Mouse (Mus musculus): ENCODE data around the gene Lamtor2. TPM values are rescaled to one million over a fixed set of nuclear protein-coding genes. Genes with fewer than 3 reads are reported as not detected.
A peak's percentile ranks its signal among the peaks of the same experiment; 100 is the strongest.

The Lamtor2 gene
- total and polyA plus RNA-seq, 2 experiments from 2014 or later, result 66.0 to 187 TPM

DNA sequence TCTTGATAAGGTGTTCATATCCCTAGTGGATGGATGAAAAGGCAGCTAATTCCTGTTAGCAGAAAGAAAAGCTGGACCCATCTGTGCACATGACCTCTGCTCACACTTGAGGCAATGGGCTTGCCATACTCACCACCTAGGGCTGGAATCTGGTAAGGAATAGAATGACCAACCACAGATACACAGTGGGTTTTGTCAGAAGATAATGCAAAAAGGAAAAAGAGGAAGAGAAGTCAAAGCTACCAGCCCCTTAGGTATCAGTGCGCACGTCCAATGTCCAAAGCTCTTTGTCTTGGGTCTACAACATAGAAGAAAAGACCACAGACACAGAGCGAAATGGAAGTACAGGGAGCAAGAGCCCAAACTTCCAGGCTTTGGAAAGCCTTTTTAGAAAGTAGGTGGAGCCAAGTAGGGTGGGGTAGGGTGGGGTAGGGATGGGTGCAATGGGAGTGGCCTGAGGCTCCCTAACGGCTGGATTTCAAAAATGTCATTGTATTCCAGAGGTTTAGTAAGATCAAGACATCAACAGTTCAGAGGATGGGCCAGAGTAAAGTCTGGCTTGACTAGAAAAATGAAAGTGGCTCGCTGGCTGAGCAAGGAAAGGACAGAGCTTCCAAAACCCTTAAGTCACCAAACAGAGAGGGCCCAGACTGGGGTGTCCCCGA is 51.4 kb downstream of the Lamtor2 start:
- Histone ChIP-seq H3K4me3 (ENCODE audit: low read depth, low read length) (peak overlapping the region; percentile 90), H3K9ac (replicated peaks; ENCODE audit: low read length, poor library complexity, severe bottlenecking) (peak overlapping the region; percentile 87; the same call in 1 of the 2 replicates), H3K9me3 (ENCODE audit: low read length) (no peaks in the 10 kb centered on the region), H3K36me3 (ENCODE audit: insufficient read depth, low read length) (peaks cover 4% of the 10 kb centered on the region; the same call in 1 of the 2 replicates), H3K27ac (ENCODE audit: low read depth, low read length) (0 out of 2 replicates have a peak overlapping the region, but pooled peaks have one; percentile 47), H3K4me2 (ENCODE audit: low read depth, low read length, poor library complexity, severe bottlenecking) (peak overlapping the region; percentile 86), H3K4me1 (ENCODE audit: insufficient read depth, low read length) (peaks cover 9% of the 10 kb centered on the region; the same call in 1 of the 2 replicates), H3K27me3 (ENCODE audit: insufficient read depth, low read length) (no peaks in the 10 kb centered on the region)
- no peak for ATAC-seq (ENCODE audit: low FRiP score)
- no peak for TF ChIP-seq CTCF (IDR thresholded peaks at IDR 0.05)
- WGBS, result 53% methylated on average over 6 of the region's 6 CpGs
- no peak for DNase-seq (ENCODE audit: low spot score)

DNA sequence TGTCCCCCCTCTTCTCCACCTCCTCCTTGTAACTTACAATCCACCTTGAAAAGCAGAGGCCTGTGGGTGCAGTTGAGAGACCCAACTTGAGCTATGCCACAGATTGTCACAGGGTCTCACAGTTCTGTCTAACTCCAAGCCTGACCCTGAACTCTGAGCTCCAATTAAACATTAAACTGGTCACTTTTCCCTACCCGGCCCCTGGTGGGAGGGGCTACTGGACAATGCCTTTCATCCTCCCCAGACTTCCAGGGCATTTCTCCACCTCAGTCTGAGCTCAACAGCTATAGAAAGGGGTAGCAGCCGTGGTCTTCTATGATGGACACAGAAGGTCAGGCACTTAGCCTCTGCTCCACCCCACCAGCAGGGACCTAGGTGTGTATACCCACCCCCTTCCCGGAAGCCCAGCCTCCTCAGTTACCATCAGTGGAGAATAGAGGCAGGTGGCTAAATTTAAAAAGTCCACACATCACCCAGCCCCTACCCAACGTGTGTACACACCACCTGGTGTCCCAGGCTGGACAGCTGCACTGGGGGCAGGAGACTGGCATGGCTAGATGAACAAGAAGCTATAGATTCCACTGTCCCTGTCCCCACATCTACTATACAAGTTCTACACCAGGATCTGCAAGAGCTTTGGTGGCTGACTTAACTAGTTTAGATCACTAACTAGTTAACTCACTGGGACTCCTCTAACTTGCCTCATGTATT is 52.1 kb downstream of the Lamtor2 start:
- WGBS, result 50% methylated on average over 4 of the region's 4 CpGs
- Histone ChIP-seq H3K4me1 (ENCODE audit: insufficient read depth, low read length) (peaks cover 9% of the 10 kb centered on the region; the same call in 1 of the 2 replicates), H3K27ac (ENCODE audit: low read depth, low read length) (no peak overlapping the region), H3K9me3 (ENCODE audit: low read length) (no peaks in the 10 kb centered on the region), H3K36me3 (ENCODE audit: insufficient read depth, low read length) (peaks cover 4% of the 10 kb centered on the region; the same call in 1 of the 2 replicates), H3K4me2 (ENCODE audit: low read depth, low read length, poor library complexity, severe bottlenecking) (peak overlapping the region; percentile 21), H3K27me3 (ENCODE audit: insufficient read depth, low read length) (no peaks in the 10 kb centered on the region), H3K4me3 (ENCODE audit: low read depth, low read length) (peak overlapping the region; percentile 90; the same call in 1 of the 2 replicates), H3K9ac (replicated peaks; ENCODE audit: low read length, poor library complexity, severe bottlenecking) (no peak overlapping the region)
- TF ChIP-seq CTCF (IDR thresholded peaks at IDR 0.05), result no peak
- DNase-seq (ENCODE audit: low spot score), result no peak
- no peak for ATAC-seq (ENCODE audit: low FRiP score)

- Histone ChIP-seq H3K9me3 (ENCODE audit: low read length) (no peaks in the 10 kb centered on the region), H3K4me2 (ENCODE audit: low read depth, low read length, poor library complexity, severe bottlenecking) (no peak overlapping the region)
- WGBS, result 90% methylated on average over 7 of the region's 7 CpGs
These were observed 52.8 kb downstream of the Lamtor2 start for GRCm38 (mm10) chr3:88500087-88500486.

More at GRCm38 (mm10) chr3:88500087-88500486, 52.8 kb downstream of the Lamtor2 start:
- Histone ChIP-seq H3K4me1 (ENCODE audit: insufficient read depth, low read length) (peaks cover 9% of the 10 kb centered on the region; the same call in 1 of the 2 replicates), H3K9ac (replicated peaks; ENCODE audit: low read length, poor library complexity, severe bottlenecking) (no peak overlapping the region), H3K27me3 (ENCODE audit: insufficient read depth, low read length) (no peaks in the 10 kb centered on the region), H3K36me3 (ENCODE audit: insufficient read depth, low read length) (peaks cover 4% of the 10 kb centered on the region; the same call in 1 of the 2 replicates), H3K27ac (ENCODE audit: low read depth, low read length) (no peak overlapping the region), H3K4me3 (ENCODE audit: low read depth, low read length) (no peak overlapping the region)
- ATAC-seq (ENCODE audit: low FRiP score), result no peak
- no peak for DNase-seq (ENCODE audit: low spot score)
- no peak for TF ChIP-seq CTCF (IDR thresholded peaks at IDR 0.05)

MicroRNAs encoded within 50 kb of the gene (microRNA counts, 519-probe panel; counts per million panel counts)
- 528 counts per million, percentile 58 among the panel's probes with 10 or more counts for microRNA mmu-miR-1905

Small RNA genes lying within 50 kb of the gene (microRNA-seq; reads per million reads assigned to microRNA genes)
- gene Mir1905 (ENCODE audit: borderline number of aligned reads), result not detected

Other genes with a start within 250 kb of the Lamtor2 start
- gene Glmp, start 228.1 kb downstream of the Lamtor2 start, total RNA-seq (2014; rRNA removed), result 28.5 and 39.2 TPM in 2 replicates
- gene Glmp, start 228.1 kb downstream of the Lamtor2 start, polyA plus RNA-seq (2015; fragmentation: Nextera tagmentation; extraction: Ambion mirVana), result 106 and 109 TPM in 2 replicates
- gene Tmem79, start 216.9 kb downstream of the Lamtor2 start, total RNA-seq (2014; rRNA removed), result 0.33 and 0.61 TPM in 2 replicates
- gene Tmem79, start 216.9 kb downstream of the Lamtor2 start, polyA plus RNA-seq (2015; fragmentation: Nextera tagmentation; extraction: Ambion mirVana), result 0.43 and 0.93 TPM in 2 replicates
- gene Smg5, start 216.8 kb downstream of the Lamtor2 start, total RNA-seq (2014; rRNA removed), result 86.7 and 112 TPM in 2 replicates
- 44.2 and 49.4 TPM in 2 replicates for gene Smg5, start 216.8 kb downstream of the Lamtor2 start, polyA plus RNA-seq (2015; fragmentation: Nextera tagmentation; extraction: Ambion mirVana)
- gene Paqr6, start 188.5 kb downstream of the Lamtor2 start, total RNA-seq (2014; rRNA removed), result 4.5 and 13.5 TPM in 2 replicates
- 6.6 and 7.1 TPM in 2 replicates for gene Paqr6, start 188.5 kb downstream of the Lamtor2 start, polyA plus RNA-seq (2015; fragmentation: Nextera tagmentation; extraction: Ambion mirVana)
- 0.38 TPM in 1 of 2 replicates, not detected in the other for gene Bglap3, start 180.3 kb downstream of the Lamtor2 start, total RNA-seq (2014; rRNA removed)
- gene Bglap3, start 180.3 kb downstream of the Lamtor2 start, polyA plus RNA-seq (2015; fragmentation: Nextera tagmentation; extraction: Ambion mirVana), result not detected in 2 replicates
- gene Bglap2, start 174.4 kb downstream of the Lamtor2 start, total RNA-seq (2014; rRNA removed), result not detected in 2 replicates
- gene Bglap2, start 174.4 kb downstream of the Lamtor2 start, polyA plus RNA-seq (2015; fragmentation: Nextera tagmentation; extraction: Ambion mirVana), result 0.51 TPM in 1 of 2 replicates, not detected in the other
- gene Bglap, start 168.6 kb downstream of the Lamtor2 start, total RNA-seq (2014; rRNA removed), result not detected in 2 replicates
- gene Bglap, start 168.6 kb downstream of the Lamtor2 start, polyA plus RNA-seq (2015; fragmentation: Nextera tagmentation; extraction: Ambion mirVana), result not detected in 2 replicates
- gene Pmf1, start 142.7 kb downstream of the Lamtor2 start, total RNA-seq (2014; rRNA removed), result 20.6 and 25.4 TPM in 2 replicates
- gene Pmf1, start 142.7 kb downstream of the Lamtor2 start, polyA plus RNA-seq (2015; fragmentation: Nextera tagmentation; extraction: Ambion mirVana), result 25.2 and 25.6 TPM in 2 replicates
- 62.5 and 63.8 TPM in 2 replicates for gene Slc25a44, start 127.9 kb downstream of the Lamtor2 start, total RNA-seq (2014; rRNA removed)
- 35.9 and 38.7 TPM in 2 replicates for gene Slc25a44, start 127.9 kb downstream of the Lamtor2 start, polyA plus RNA-seq (2015; fragmentation: Nextera tagmentation; extraction: Ambion mirVana)
- 52.6 and 62.0 TPM in 2 replicates for gene Sema4a, start 91.9 kb downstream of the Lamtor2 start, total RNA-seq (2014; rRNA removed)
- gene Sema4a, start 91.9 kb downstream of the Lamtor2 start, polyA plus RNA-seq (2015; fragmentation: Nextera tagmentation; extraction: Ambion mirVana), result 42.1 and 44.2 TPM in 2 replicates
- 57.6 and 75.0 TPM in 2 replicates for gene Lmna, start 43.1 kb downstream of the Lamtor2 start, total RNA-seq (2014; rRNA removed)
- 74.1 and 77.2 TPM in 2 replicates for gene Lmna, start 43.1 kb downstream of the Lamtor2 start, polyA plus RNA-seq (2015; fragmentation: Nextera tagmentation; extraction: Ambion mirVana)
- 56.9 and 58.2 TPM in 2 replicates for gene Mex3a, start 20.7 kb downstream of the Lamtor2 start, total RNA-seq (2014; rRNA removed)
- 15.4 and 16.1 TPM in 2 replicates for gene Mex3a, start 20.7 kb downstream of the Lamtor2 start, polyA plus RNA-seq (2015; fragmentation: Nextera tagmentation; extraction: Ambion mirVana)
- 0.60 TPM in 1 of 2 replicates, not detected in the other for gene Rab25, start 4.8 kb downstream of the Lamtor2 start, total RNA-seq (2014; rRNA removed)
- gene Rab25, start 4.8 kb downstream of the Lamtor2 start, polyA plus RNA-seq (2015; fragmentation: Nextera tagmentation; extraction: Ambion mirVana), result 0.46 TPM in 1 of 2 replicates, not detected in the other
- 103 and 120 TPM in 2 replicates for gene Ubqln4, start 684 bp upstream of the Lamtor2 start, total RNA-seq (2014; rRNA removed)
- gene Ubqln4, start 684 bp upstream of the Lamtor2 start, polyA plus RNA-seq (2015; fragmentation: Nextera tagmentation; extraction: Ambion mirVana), result 29.7 and 30.4 TPM in 2 replicates
- 236 and 250 TPM in 2 replicates for gene Ssr2, start 22.8 kb upstream of the Lamtor2 start, total RNA-seq (2014; rRNA removed)
- gene Ssr2, start 22.8 kb upstream of the Lamtor2 start, polyA plus RNA-seq (2015; fragmentation: Nextera tagmentation; extraction: Ambion mirVana), result 196 and 210 TPM in 2 replicates
- gene Arhgef2, start 52.9 kb upstream of the Lamtor2 start, total RNA-seq (2014; rRNA removed), result 59.6 and 80.3 TPM in 2 replicates
- 38.9 and 46.8 TPM in 2 replicates for gene Arhgef2, start 52.9 kb upstream of the Lamtor2 start, polyA plus RNA-seq (2015; fragmentation: Nextera tagmentation; extraction: Ambion mirVana)
- gene Rxfp4, start 100.1 kb upstream of the Lamtor2 start, total RNA-seq (2014; rRNA removed), result 0.42 TPM in 1 of 2 replicates, not detected in the other
- gene Rxfp4, start 100.1 kb upstream of the Lamtor2 start, polyA plus RNA-seq (2015; fragmentation: Nextera tagmentation; extraction: Ambion mirVana), result not detected in 2 replicates
- gene Khdc4, start 132.7 kb upstream of the Lamtor2 start, total RNA-seq (2014; rRNA removed), result 71.8 and 96.5 TPM in 2 replicates
- 66.8 and 70.5 TPM in 2 replicates for gene Khdc4, start 132.7 kb upstream of the Lamtor2 start, polyA plus RNA-seq (2015; fragmentation: Nextera tagmentation; extraction: Ambion mirVana)
- gene Rit1, start 163.8 kb upstream of the Lamtor2 start, total RNA-seq (2014; rRNA removed), result 78.1 and 88.3 TPM in 2 replicates
- gene Rit1, start 163.8 kb upstream of the Lamtor2 start, polyA plus RNA-seq (2015; fragmentation: Nextera tagmentation; extraction: Ambion mirVana), result 73.5 and 81.3 TPM in 2 replicates
- gene Syt11, start 222.1 kb upstream of the Lamtor2 start, total RNA-seq (2014; rRNA removed), result 142 and 150 TPM in 2 replicates
- gene Syt11, start 222.1 kb upstream of the Lamtor2 start, polyA plus RNA-seq (2015; fragmentation: Nextera tagmentation; extraction: Ambion mirVana), result 243 and 246 TPM in 2 replicates